Mouse (Mus musculus): ENCODE data around the gene Sp7.

DNA sequence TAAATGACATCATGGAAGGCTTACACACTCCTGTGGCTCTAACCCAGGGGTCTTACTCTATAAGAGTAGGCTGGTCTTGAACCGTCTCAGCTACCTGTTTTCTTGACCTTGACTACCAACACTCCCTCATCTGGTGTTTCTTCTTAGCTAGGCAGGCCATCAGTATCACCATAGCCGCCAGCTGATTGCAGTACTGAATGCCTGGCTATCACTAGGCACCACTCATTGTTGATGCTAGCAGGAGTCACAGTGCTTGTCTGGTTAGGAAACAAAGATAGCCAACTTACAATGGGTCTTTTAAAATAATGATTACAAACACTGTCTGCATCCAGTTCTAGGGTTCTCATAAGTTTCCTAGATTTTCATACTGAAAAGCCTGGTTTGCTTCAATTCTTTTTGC is 34.3 kb upstream of the Sp7 start:
- no peak for TF ChIP-seq POLR2A (IDR thresholded peaks at IDR 0.05; ENCODE audit: insufficient read length, low read depth)
- no peak for TF ChIP-seq MYOD1 (IDR thresholded peaks at IDR 0.05; ENCODE audit: control insufficient read depth in 1 of 3, insufficient read length in 2 of 3, low read depth in 2 of 3)
- no peak for TF ChIP-seq E2F4 (IDR thresholded peaks at IDR 0.05; ENCODE audit: insufficient read depth)
- no peak for TF ChIP-seq MAX (IDR thresholded peaks at IDR 0.05; ENCODE audit: low read depth)
- TF ChIP-seq TCF3 (IDR thresholded peaks at IDR 0.05; ENCODE audit: insufficient read length, low read depth) = no peak
- no peak for TF ChIP-seq SRF (IDR thresholded peaks at IDR 0.05; ENCODE audit: control insufficient read depth, insufficient read length, low read depth)

All from myocyte (in vitro differentiated cells).